Mouse (Mus musculus): Measurements from ENCODE around the gene Rpl32. TPM values are rescaled to one million over a fixed set of nuclear protein-coding genes. Genes with fewer than 3 reads are reported as not detected.
A peak's percentile ranks its signal among the peaks of the same experiment; 100 is the strongest.

Rpl32 gene
- polyA plus RNA-seq, 1 experiment from 2014 or later, result 1,114 TPM

- H3K27me3 ChIP-seq, result no peaks in the 10 kb centered on the region
- H3K9me3 ChIP-seq (replicated peaks), result no peaks in the 10 kb centered on the region
- no peak for ATAC-seq (ENCODE audit: insufficient read depth)
- H3K36me3 ChIP-seq (replicated peaks), result no peaks in the 10 kb centered on the region; the same call in 1 of the 2 replicates
- peak overlapping the region; percentile 83; the same call in 1 of the 2 replicates for H3K4me2 ChIP-seq
- 48% methylated on average over 9 of the region's 9 CpGs for WGBS (ENCODE audit: insufficient replicate concordance)
- H3K4me3 ChIP-seq (replicated peaks), result no peak overlapping the region
- H3K27ac ChIP-seq (replicated peaks), result no peak overlapping the region
- peaks cover 28% of the 10 kb centered on the region for H3K4me1 ChIP-seq (replicated peaks)
- H3K9ac ChIP-seq, result no peak overlapping the region
Measured at GRCm38 (mm10) chr6:115776363-115776762, 32.2 kb downstream of the Rpl32 start.

GRCm38 (mm10) chr6:115775838-115776237 lies 32.7 kb downstream of the Rpl32 start:
- no peak for ATAC-seq (ENCODE audit: insufficient read depth)
- no peaks in the 10 kb centered on the region; the same call in 1 of the 2 replicates for H3K36me3 ChIP-seq (replicated peaks)
- no peaks in the 10 kb centered on the region for H3K27me3 ChIP-seq
- WGBS (ENCODE audit: insufficient replicate concordance), result 49% methylated on average over 3 of the region's 3 CpGs
- H3K9ac ChIP-seq, result no peak overlapping the region
- H3K4me1 ChIP-seq (replicated peaks), result peaks cover 28% of the 10 kb centered on the region
- H3K9me3 ChIP-seq (replicated peaks), result no peaks in the 10 kb centered on the region
- H3K27ac ChIP-seq (replicated peaks), result no peak overlapping the region
- peak overlapping the region; percentile 83; the same call in 1 of the 2 replicates for H3K4me2 ChIP-seq
- no peak overlapping the region for H3K4me3 ChIP-seq (replicated peaks)

DNA sequence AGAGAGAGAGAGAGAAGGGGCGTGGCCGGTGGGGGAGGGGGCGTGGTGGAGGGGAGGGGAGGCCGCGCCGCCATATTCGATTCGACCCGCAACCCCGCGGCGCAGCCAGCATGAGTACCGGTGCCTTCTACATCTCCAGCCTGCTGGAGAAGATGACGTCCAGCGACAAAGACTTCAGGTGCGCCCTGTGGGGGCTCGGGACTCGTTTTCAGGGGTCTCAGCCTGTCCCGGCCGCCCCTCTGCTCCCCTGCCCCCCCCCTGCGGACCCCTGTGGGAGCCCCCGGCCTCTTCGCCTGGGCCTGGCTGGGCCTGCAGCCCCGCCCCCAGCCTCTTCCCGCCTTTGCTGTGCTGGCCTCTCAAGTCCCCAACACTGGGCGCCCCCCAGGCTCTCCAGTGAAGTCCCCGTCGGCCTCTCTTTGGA lies 34.0 kb downstream of the Rpl32 start, which contains the start of gene Cand2:
Cand2 (plus strand) TSS at position 38 of the 421 bp plus-strand sequence.
- Histone ChIP-seq H3K27ac (replicated peaks) (no peak within 1 kb of the TSS; the same call in 1 of the 2 replicates), H3K27me3 (no peaks in the 10 kb centered on the region), H3K4me2 (peak within 1 kb of the TSS; percentile 83), H3K4me3 (replicated peaks) (peak within 1 kb of the TSS; percentile 65), H3K4me1 (replicated peaks) (peaks cover 28% of the 10 kb centered on the region), H3K9ac (peak within 1 kb of the TSS; percentile 56), H3K9me3 (replicated peaks) (no peaks in the 10 kb centered on the region), H3K36me3 (replicated peaks) (no peaks in the 10 kb centered on the region)
- ATAC-seq (ENCODE audit: insufficient read depth), result peak; percentile 57
- WGBS (ENCODE audit: insufficient replicate concordance), result 1% methylated on average over 22 of the region's 28 CpGs

- H3K27me3 ChIP-seq, result no peaks in the 10 kb centered on the region
- WGBS (ENCODE audit: insufficient replicate concordance), result 1% methylated on average over 14 of the region's 14 CpGs
- no peak overlapping the region for H3K9ac ChIP-seq
Measured at GRCm38 (mm10) chr6:115773966-115774413, 34.6 kb downstream of the Rpl32 start.

DNA sequence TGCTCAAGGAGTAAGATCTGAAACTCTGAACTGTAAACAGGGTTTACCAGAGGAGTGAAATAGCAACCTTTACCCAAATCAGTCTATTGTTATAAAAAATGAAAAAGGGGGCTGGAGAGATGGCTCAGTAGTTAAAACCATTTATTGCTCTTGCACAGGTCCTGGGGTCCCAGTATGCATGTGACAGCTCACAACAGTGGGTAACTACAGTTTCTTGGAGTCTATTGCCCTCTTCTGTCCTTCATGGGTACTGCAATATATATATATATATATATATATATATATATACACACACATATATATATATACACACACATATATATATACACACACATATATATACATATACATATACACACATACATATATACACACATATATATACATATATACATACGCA lies 35.9 kb downstream of the Rpl32 start:
- Histone ChIP-seq H3K9me3 (replicated peaks) (no peaks in the 10 kb centered on the region), H3K4me3 (replicated peaks) (no peak overlapping the region), H3K4me2 (no peak overlapping the region), H3K27me3 (no peaks in the 10 kb centered on the region), H3K9ac (no peak overlapping the region), H3K36me3 (replicated peaks) (no peaks in the 10 kb centered on the region), H3K4me1 (replicated peaks) (peaks cover 38% of the 10 kb centered on the region), H3K27ac (replicated peaks) (no peak overlapping the region)
- ATAC-seq (ENCODE audit: insufficient read depth), result no peak
- 40% methylated on average over 1 of the region's 1 CpGs for WGBS (ENCODE audit: insufficient replicate concordance)

More at GRCm38 (mm10) chr6:115773966-115774413, 34.6 kb downstream of the Rpl32 start:
- no peaks in the 10 kb centered on the region for H3K9me3 ChIP-seq (replicated peaks)
- peak overlapping the region; percentile 65 for H3K4me3 ChIP-seq (replicated peaks)
- H3K4me2 ChIP-seq, result peak overlapping the region; percentile 83
- no peak overlapping the region; the same call in 1 of the 2 replicates for H3K27ac ChIP-seq (replicated peaks)
- H3K36me3 ChIP-seq (replicated peaks), result no peaks in the 10 kb centered on the region
- peaks cover 28% of the 10 kb centered on the region for H3K4me1 ChIP-seq (replicated peaks)
- no peak for ATAC-seq (ENCODE audit: insufficient read depth)

DNA sequence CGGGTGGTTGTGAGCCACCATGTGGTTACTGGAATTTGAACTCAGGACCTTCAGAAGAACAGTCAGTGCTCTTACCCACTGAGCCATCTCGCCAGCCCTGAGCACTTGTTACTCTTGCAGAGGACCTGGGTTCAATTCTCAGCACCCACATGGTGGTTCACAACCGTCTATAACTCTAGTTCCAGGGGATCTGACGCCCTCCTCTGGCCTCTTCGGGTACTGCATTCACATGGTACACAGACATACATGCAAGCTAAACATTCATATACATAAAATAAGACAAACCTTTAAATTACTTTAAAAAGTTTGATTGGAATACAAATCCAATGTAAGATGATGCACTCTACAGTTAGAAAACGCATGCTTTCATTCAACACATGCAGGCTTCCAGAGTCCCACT lies 36.3 kb downstream of the Rpl32 start:
- H3K4me1 ChIP-seq (replicated peaks), result peaks cover 42% of the 10 kb centered on the region
- no peaks in the 10 kb centered on the region for H3K9me3 ChIP-seq (replicated peaks)
- 64% methylated on average over 6 of the region's 6 CpGs for WGBS (ENCODE audit: insufficient replicate concordance)
- H3K27ac ChIP-seq (replicated peaks), result no peak overlapping the region
- no peak overlapping the region for H3K4me3 ChIP-seq (replicated peaks)
- ATAC-seq (ENCODE audit: insufficient read depth), result no peak
- no peak overlapping the region for H3K4me2 ChIP-seq
- no peak overlapping the region for H3K9ac ChIP-seq
- no peaks in the 10 kb centered on the region for H3K27me3 ChIP-seq
- no peaks in the 10 kb centered on the region for H3K36me3 ChIP-seq (replicated peaks)

GRCm38 (mm10) chr6:115770852-115771251 lies 37.7 kb downstream of the Rpl32 start:
- peak; percentile 25; the same call in 1 of the 2 replicates for ATAC-seq (ENCODE audit: insufficient read depth)
- Histone ChIP-seq H3K9ac (no peak overlapping the region), H3K27ac (replicated peaks) (peak overlapping the region; percentile 10; the same call in 1 of the 2 replicates), H3K27me3 (no peaks in the 10 kb centered on the region), H3K4me3 (replicated peaks) (no peak overlapping the region), H3K4me1 (replicated peaks) (peaks cover 41% of the 10 kb centered on the region), H3K9me3 (replicated peaks) (no peaks in the 10 kb centered on the region), H3K36me3 (replicated peaks) (no peaks in the 10 kb centered on the region), H3K4me2 (no peak overlapping the region)
- 55% methylated on average over 4 of the region's 4 CpGs for WGBS (ENCODE audit: insufficient replicate concordance)

DNA sequence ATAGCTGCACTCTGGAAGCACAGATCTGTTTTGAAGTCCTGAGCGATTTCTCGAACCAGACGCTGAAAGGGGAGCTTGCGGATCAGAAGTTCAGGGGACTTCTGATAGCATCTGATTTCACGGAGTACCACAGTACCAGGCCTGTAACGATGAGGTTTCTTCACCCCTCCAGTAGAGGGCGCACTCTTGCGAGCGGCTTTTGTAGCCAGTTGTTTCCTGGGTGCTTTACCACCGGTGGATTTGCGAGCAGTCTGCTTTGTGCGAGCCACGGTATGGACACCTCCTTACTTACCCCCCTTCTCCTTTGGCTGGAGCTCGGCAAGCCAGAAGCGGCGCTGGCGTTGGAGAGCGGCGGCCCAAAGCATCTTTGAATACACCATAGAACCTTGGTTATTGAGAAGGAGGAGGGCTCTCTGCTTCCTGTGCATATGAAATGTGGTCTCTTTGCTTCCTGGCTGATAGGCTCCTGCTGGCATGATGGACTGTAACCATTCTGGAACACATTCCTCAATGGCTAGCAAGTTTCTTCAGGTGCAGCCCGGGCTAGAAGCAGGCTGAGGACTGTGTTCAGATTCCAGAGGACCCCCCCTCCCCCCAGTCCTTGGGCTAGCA lies 38.4 kb downstream of the Rpl32 start:
- no peaks in the 10 kb centered on the region for H3K27me3 ChIP-seq
- H3K27ac ChIP-seq (replicated peaks), result 0 out of 2 replicates have a peak overlapping the region, but pooled peaks have one; percentile 14
- 61% methylated on average over 20 of the region's 20 CpGs for WGBS (ENCODE audit: insufficient replicate concordance)
- no peaks in the 10 kb centered on the region for H3K36me3 ChIP-seq (replicated peaks)
- no peak overlapping the region for H3K9ac ChIP-seq
- H3K9me3 ChIP-seq (replicated peaks), result no peaks in the 10 kb centered on the region
- no peak overlapping the region for H3K4me3 ChIP-seq (replicated peaks)
- no peak overlapping the region for H3K4me2 ChIP-seq
- no peak for ATAC-seq (ENCODE audit: insufficient read depth)
- H3K4me1 ChIP-seq (replicated peaks), result peaks cover 34% of the 10 kb centered on the region

DNA sequence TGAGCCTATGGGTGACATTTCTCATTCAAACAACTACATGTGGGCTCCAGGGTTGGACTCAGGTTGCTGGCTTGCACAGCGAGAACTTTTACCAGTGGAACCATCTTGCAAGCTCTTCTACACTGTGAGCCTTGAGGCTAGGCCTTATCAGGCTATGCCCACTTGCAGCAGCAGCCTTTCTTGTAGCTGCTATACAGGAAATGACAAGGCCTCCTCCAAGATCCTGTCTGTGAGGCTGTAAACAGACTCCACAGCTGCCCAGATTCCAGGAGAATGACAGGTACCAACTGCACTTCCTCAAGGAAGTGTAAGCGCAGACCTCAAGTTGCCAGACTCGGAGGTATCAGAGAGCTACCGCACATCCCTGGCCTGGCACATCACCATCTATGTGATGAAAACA lies 40.3 kb downstream of the Rpl32 start:
- Histone ChIP-seq H3K36me3 (replicated peaks) (no peaks in the 10 kb centered on the region), H3K4me2 (no peak overlapping the region), H3K4me3 (replicated peaks) (no peak overlapping the region), H3K27me3 (no peaks in the 10 kb centered on the region), H3K27ac (replicated peaks) (no peak overlapping the region), H3K9me3 (replicated peaks) (no peaks in the 10 kb centered on the region), H3K4me1 (replicated peaks) (peaks cover 32% of the 10 kb centered on the region), H3K9ac (no peak overlapping the region)
- peak; percentile 20; the same call in 1 of the 2 replicates for ATAC-seq (ENCODE audit: insufficient read depth)
- WGBS (ENCODE audit: insufficient replicate concordance), result 23% methylated on average over 4 of the region's 4 CpGs

DNA sequence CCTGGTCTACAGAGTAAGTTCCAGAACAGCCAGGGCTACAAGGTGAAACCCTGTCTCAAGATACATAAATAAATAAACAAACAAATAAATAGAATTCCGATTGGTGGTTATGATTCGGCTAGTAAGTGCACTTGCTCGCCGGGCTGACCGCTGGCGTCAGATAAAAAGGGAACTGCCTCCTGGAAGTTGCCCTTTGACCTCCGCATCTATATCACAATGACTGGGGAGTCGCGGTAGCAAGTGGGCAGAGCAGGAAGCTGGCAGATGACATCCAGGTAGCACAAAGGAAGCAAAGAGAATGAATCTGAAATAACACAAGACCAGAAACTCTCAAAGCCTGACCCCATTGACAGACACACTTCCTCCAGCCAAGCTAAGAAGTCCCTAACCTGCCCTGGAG lies 41.2 kb downstream of the Rpl32 start:
- WGBS (ENCODE audit: insufficient replicate concordance), result 26% methylated on average over 9 of the region's 9 CpGs
- Histone ChIP-seq H3K36me3 (replicated peaks) (no peaks in the 10 kb centered on the region), H3K4me2 (no peak overlapping the region), H3K4me1 (replicated peaks) (peaks cover 40% of the 10 kb centered on the region), H3K27ac (replicated peaks) (no peak overlapping the region), H3K4me3 (replicated peaks) (no peak overlapping the region), H3K9me3 (replicated peaks) (no peaks in the 10 kb centered on the region), H3K27me3 (no peaks in the 10 kb centered on the region), H3K9ac (no peak overlapping the region)
- no peak for ATAC-seq (ENCODE audit: insufficient read depth)

GRCm38 (mm10) chr6:115764179-115764578 lies 44.4 kb downstream of the Rpl32 start:
- Histone ChIP-seq H3K27me3 (no peaks in the 10 kb centered on the region), H3K9ac (peak overlapping the region; percentile 27; the same call in 1 of the 2 replicates), H3K36me3 (replicated peaks) (no peaks in the 10 kb centered on the region), H3K4me1 (replicated peaks) (peaks cover 71% of the 10 kb centered on the region), H3K4me3 (replicated peaks) (no peak overlapping the region), H3K27ac (replicated peaks) (peak overlapping the region; percentile 70), H3K9me3 (replicated peaks) (no peaks in the 10 kb centered on the region), H3K4me2 (peak overlapping the region; percentile 48)
- WGBS (ENCODE audit: insufficient replicate concordance), result 10% methylated on average over 7 of the region's 7 CpGs
- ATAC-seq (ENCODE audit: insufficient read depth), result peak; percentile 13; the same call in 1 of the 2 replicates
